Mouse (Mus musculus) R1 (cell line): ENCODE results near the gene Gm3486.
"Not testable (repeated sequence)": the region's sequence is repeated elsewhere in the genome, so short reads cannot be mapped to it uniquely, and the experiment has no call there.

ENCODE experiments used
- DNase-seq: peaks from one replicate; pipeline ENCODE4 v3.0.0-alpha.2; 2018; ENCODE audit warnings: low read depth, low spot score

Gene Gm3486

GRCm38 (mm10) chr14:41489385-41489784, at the start of gene Gm3486:
TSS of gene Gm3486 (minus strand) at chr14:41489485.
- not testable (repeated sequence) for DNase-seq

- DNase-seq: not testable (repeated sequence)
Observed at GRCm38 (mm10) chr14:41524695-41525094, 35.4 kb upstream of the Gm3486 start.

- peak; percentile 14 for DNase-seq
Observed at GRCm38 (mm10) chr14:41520683-41521082, 31.4 kb upstream of the Gm3486 start.

- DNase-seq: not testable (repeated sequence)
Observed at GRCm38 (mm10) chr14:41453418-41453817, 35.9 kb downstream of the Gm3486 start, which contains the start of gene Gm7954. TSS of gene Gm7954 (minus strand) at chr14:41453518.
